Mouse (Mus musculus): ENCODE measurements at regions not wholly inside any gene's neighbourhood (a gene's known extent, or its start where the extent isn't known, plus 50 kb on each side); places are given as distances from the start of the nearest gene placed in this dataset.

GRCm38 (mm10) chr7:68472800-68473199 lies 199.2 kb downstream of the Fam169b start:
- TF ChIP-seq POLR2A (IDR thresholded peaks at IDR 0.05; ENCODE audit: insufficient read length, low read depth) (no peak), POLR2AphosphoS2 (IDR thresholded peaks at IDR 0.05; ENCODE audit: insufficient read length, low read depth) (no peak), MYOD1 (IDR thresholded peaks at IDR 0.05; ENCODE audit: control insufficient read depth in 1 of 3, insufficient read length in 2 of 3, low read depth in 2 of 3) (no peak), TCF12 (IDR thresholded peaks at IDR 0.05; ENCODE audit: insufficient read depth, poor library complexity, severe bottlenecking) (no peak), USF1 (IDR thresholded peaks at IDR 0.05; ENCODE audit: low read depth) (no peak), MYOG (IDR thresholded peaks at IDR 0.05; ENCODE audit: control insufficient read depth in 1 of 3, insufficient read depth in 1 of 3, insufficient read length in 2 of 3, low read depth in 2 of 3) (no peak), SRF (IDR thresholded peaks at IDR 0.05; ENCODE audit: control insufficient read depth, insufficient read length, low read depth) (no peak), CEBPB (IDR thresholded peaks at IDR 0.05; ENCODE audit: insufficient read depth, poor library complexity, severe bottlenecking) (no peak), TCF3 (IDR thresholded peaks at IDR 0.05; ENCODE audit: insufficient read length, low read depth) (no peak), E2F4 (IDR thresholded peaks at IDR 0.05; ENCODE audit: insufficient read depth) (no peak), MAX (IDR thresholded peaks at IDR 0.05; ENCODE audit: low read depth) (no peak), REST (IDR thresholded peaks at IDR 0.05; ENCODE audit: insufficient read depth, insufficient read length) (no peak)

Measured in myocyte (in vitro differentiated cells).